Mouse (Mus musculus): ENCODE data around the gene Olfr643.

- no peak for TF ChIP-seq TAL1 (IDR thresholded peaks at IDR 0.05; ENCODE audit: low read length)
- no peak for TF ChIP-seq GATA1 (IDR thresholded peaks at IDR 0.05; ENCODE audit: low read length)
Observed at GRCm38 (mm10) chr7:104017203-104017602, 120.0 kb downstream of the Olfr643 start, which contains the start of gene Olfr639.
